In genomic region chr6:7732754-7733708, GRCm38 (mm10) we compare ENCODE assay signal across 9 mouse cellular contexts. TPM values are rescaled to one million over a fixed set of nuclear protein-coding genes. Genes with fewer than 3 reads are reported as not detected.
A peak's percentile ranks its signal among the peaks of the same experiment; 100 is the strongest.
DNase-seq lines count a peak whose midpoint lies in the region; ATAC-seq and TF ChIP-seq lines count a peak whose summit lies in the region.
"Had no signal": no experiment of that assay in that cellular context is flagged by ENCODE, and none has a peak within 500 bp of the region (broad histone marks: within the 10 kb centered on the region; RNA-seq: fewer than 3 reads in every experiment).

No protein-coding gene starts in this region.

- H3K36me3 ChIP-seq in forebrain, postnatal 0 days (ENCODE audit: insufficient read depth), result no peaks in the 10 kb centered on the region
- H3K36me3 ChIP-seq in hindbrain, embryonic 15.5 days, result no peaks in the 10 kb centered on the region
- H3K36me3 ChIP-seq: stomach, embryonic 15.5 days had no signal

- no peak overlapping the region for H3K27ac ChIP-seq in forebrain, postnatal 0 days (ENCODE audit: low read depth, low read length)
- no peak overlapping the region for H3K27ac ChIP-seq in hindbrain, embryonic 15.5 days (replicated peaks)
- H3K27ac ChIP-seq: stomach, embryonic 15.5 days had no signal

- peak; percentile 78 for ATAC-seq in forebrain, postnatal 0 days
- peak; percentile 80 for ATAC-seq in hindbrain, embryonic 15.5 days (ENCODE audit: low FRiP score, low read depth)
- ATAC-seq in megakaryocyte-erythroid progenitor cell, adult 5-6 weeks (replicated peaks; ENCODE audit: low FRiP score, low TSS enrichment, poor library complexity, severe bottlenecking), result peak; percentile 87

- no peaks in the 10 kb centered on the region for H3K4me1 ChIP-seq in forebrain, postnatal 0 days (ENCODE audit: insufficient read depth)
- H3K4me1 ChIP-seq in hindbrain, embryonic 15.5 days (replicated peaks), result no peaks in the 10 kb centered on the region
- H3K4me1 ChIP-seq: stomach, embryonic 15.5 days had no signal

- no peaks in the 10 kb centered on the region for H3K9me3 ChIP-seq in forebrain, postnatal 0 days (ENCODE audit: low read length)
- H3K9me3 ChIP-seq in hindbrain, embryonic 15.5 days, result 0 out of 2 replicates have a peak, but pooled peaks cover 4% of the 10 kb centered on the region
- H3K9me3 ChIP-seq: stomach, embryonic 15.5 days had no signal

- no peak overlapping the region for H3K9ac ChIP-seq in forebrain, postnatal 0 days
- H3K9ac ChIP-seq in hindbrain, embryonic 15.5 days, result no peak overlapping the region
- H3K9ac ChIP-seq: stomach, embryonic 15.5 days had no signal

- WGBS in forebrain, postnatal 0 days, result 34% methylated on average over 12 of the region's 12 CpGs
- 38% methylated on average over 12 of the region's 12 CpGs for WGBS in hindbrain, embryonic 15.5 days

- H3K27me3 ChIP-seq in forebrain, postnatal 0 days (ENCODE audit: insufficient read depth, low read length), result no peaks in the 10 kb centered on the region
- H3K27me3 ChIP-seq in hindbrain, embryonic 15.5 days, result no peaks in the 10 kb centered on the region
- H3K27me3 ChIP-seq: stomach, embryonic 15.5 days had no signal

- no peak overlapping the region for H3K4me2 ChIP-seq in forebrain, postnatal 0 days (ENCODE audit: low read depth)
- H3K4me2 ChIP-seq in hindbrain, embryonic 15.5 days, result no peak overlapping the region
- H3K4me2 ChIP-seq: stomach, embryonic 15.5 days had no signal

- no peak overlapping the region for H3K4me3 ChIP-seq in forebrain, postnatal 0 days (ENCODE audit: low read depth, low read length)
- no peak overlapping the region for H3K4me3 ChIP-seq in hindbrain, embryonic 15.5 days
- H3K4me3 ChIP-seq: stomach, embryonic 15.5 days had no signal

- peak; percentile 97 for TF ChIP-seq CTCF in forebrain, postnatal 0 days (IDR thresholded peaks at IDR 0.05; ENCODE audit: low read depth)

- DNase-seq in R1 (ENCODE audit: low read depth, low spot score), result peak; percentile 84
- DNase-seq in cerebellum, adult 18-20 months, result peak; percentile 80 to 82
- DNase-seq in forebrain, postnatal 0 days, result peak; percentile 94
- peak; percentile 45 to 83 for DNase-seq in left cerebral cortex, adult 8-10 months (ENCODE audit: low spot score in 2 of 2)
- DNase-seq in right cerebral cortex, postnatal 10 days (ENCODE audit: low spot score in 2 of 2), result peak; percentile 85 to 93
- DNase-seq in urinary bladder, postnatal 25 days (ENCODE audit: low spot score), result peak; percentile 86

RNA-seq across cellular contexts. Expression of gene Asns, which starts 40.0 kb away (rescaled TPM):
- 95.8 and 124 TPM in 2 replicates for total RNA-seq in forebrain, postnatal 0 days (2014; rRNA removed)
- polyA plus RNA-seq in forebrain, postnatal 0 days (2015; fragmentation: Nextera tagmentation; extraction: Ambion mirVana), result 132 and 133 TPM in 2 replicates
- polyA plus RNA-seq in hindbrain, embryonic 15.5 days (2015; fragmentation: Nextera tagmentation; extraction: Ambion mirVana), result 104 TPM in 2 replicates
- total RNA-seq in left cerebral cortex, adult 8-10 months (2022), result 100 to 1,000 TPM; 110 to 118 (median 115) TPM
- 213 and 259 TPM in 2 replicates for total RNA-seq in megakaryocyte-erythroid progenitor cell, adult 5-6 weeks (2014; fragmentation: Nextera tagmentation)
- total RNA-seq in megakaryocyte-erythroid progenitor cell, adult 5-6 weeks (2017), result 174 and 298 TPM in 2 replicates
